In the genomic region with DNA sequence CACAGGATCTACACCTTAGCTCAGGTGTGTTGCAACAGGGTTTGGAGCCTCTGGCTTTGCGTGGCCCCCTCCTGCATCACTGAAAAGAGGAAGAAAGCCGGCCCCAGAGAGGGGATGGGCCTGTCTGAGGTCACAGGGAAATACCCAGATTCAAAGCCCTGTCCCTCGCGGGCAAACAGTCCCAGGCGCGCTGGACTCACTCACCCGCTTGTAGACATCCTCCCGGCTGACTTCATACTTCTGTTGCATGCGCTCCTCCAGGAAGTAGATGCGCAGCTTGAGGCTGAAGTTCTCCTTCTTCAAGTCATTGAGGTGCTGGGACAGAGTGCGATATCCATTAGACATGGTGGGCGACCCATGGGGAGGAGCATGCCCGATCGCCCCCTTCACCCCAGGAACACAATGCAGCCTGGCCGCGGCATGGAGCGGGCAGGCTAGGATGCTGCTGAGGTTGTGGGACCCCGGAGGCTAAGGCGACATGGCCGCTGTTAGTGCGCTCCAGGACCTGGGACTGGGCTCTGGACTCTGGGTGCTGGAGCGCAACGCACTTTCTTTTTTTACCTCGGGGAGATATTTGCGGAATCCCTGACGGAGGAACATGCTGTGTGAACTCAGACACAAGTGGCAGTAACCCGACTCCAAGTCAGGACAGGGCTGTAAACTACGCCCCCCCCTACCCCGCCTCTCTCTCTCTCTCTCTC, we compare ENCODE assay signal across 8 mouse cellular contexts.
A peak's percentile ranks its signal among the peaks of the same experiment; 100 is the strongest.
DNase-seq lines count a peak whose midpoint lies in the region; ATAC-seq lines count a peak whose summit lies in the region.

No protein-coding gene starts in this region.

- ATAC-seq in embryonic facial prominence, embryonic 15.5 days (ENCODE audit: insufficient number of reproducible peaks, low FRiP score, low TSS enrichment, low read depth), result peak; percentile 63
- ATAC-seq in heart, embryonic 16.5 days (replicated peaks; ENCODE audit: extremely low read depth, insufficient read depth, low FRiP score), result peak; percentile 86
- peak; percentile 83 for ATAC-seq in megakaryocyte progenitor cell, adult 5-6 weeks (replicated peaks; ENCODE audit: poor library complexity)

- H3K27me3 ChIP-seq in embryonic facial prominence, embryonic 15.5 days, result peaks cover 17% of the 10 kb centered on the region
- 0 out of 2 replicates have a peak, but pooled peaks cover 3% of the 10 kb centered on the region for H3K27me3 ChIP-seq in heart, embryonic 16.5 days (ENCODE audit: control insufficient read depth, insufficient read depth, low read length)

- peak overlapping the region; percentile 48 for H3K4me3 ChIP-seq in embryonic facial prominence, embryonic 15.5 days (replicated peaks)
- peak overlapping the region; percentile 65 for H3K4me3 ChIP-seq in heart, embryonic 16.5 days (ENCODE audit: low read length)

- DNase-seq in R1 (ENCODE audit: low read depth, low spot score), result peak; percentile 32
- DNase-seq in kidney, postnatal 14 days, result peak; percentile 41
- peak; percentile 66 to 68 for DNase-seq in spleen, postnatal 36 days (ENCODE audit: low spot score in 2 of 2)
- no peak for DNase-seq in layer of hippocampus, adult 11-12 months (ENCODE audit: low spot score)
- DNase-seq in layer of hippocampus, adult 8-10 months (ENCODE audit: low spot score in 2 of 2), result no peak

- H3K4me1 ChIP-seq in embryonic facial prominence, embryonic 15.5 days, result peaks cover 14% of the 10 kb centered on the region
- peaks cover 21% of the 10 kb centered on the region for H3K4me1 ChIP-seq in heart, embryonic 16.5 days (ENCODE audit: control insufficient read depth, insufficient read depth, low read length)

- no peak overlapping the region; the same call in 1 of the 2 replicates for H3K27ac ChIP-seq in embryonic facial prominence, embryonic 15.5 days (replicated peaks)
- H3K27ac ChIP-seq in heart, embryonic 16.5 days (ENCODE audit: low read length), result peak overlapping the region; percentile 98

- WGBS in embryonic facial prominence, embryonic 15.5 days, result 1% methylated on average over 29 of the region's 29 CpGs
- WGBS in heart, embryonic 16.5 days, result under 1% methylated on average over 28 of the region's 29 CpGs

- no peak overlapping the region for H3K9ac ChIP-seq in embryonic facial prominence, embryonic 15.5 days
- peak overlapping the region; percentile 86 for H3K9ac ChIP-seq in heart, embryonic 16.5 days (ENCODE audit: low read length)

- peak overlapping the region; percentile 91 for H3K4me2 ChIP-seq in embryonic facial prominence, embryonic 15.5 days (replicated peaks)
- peak overlapping the region; percentile 71 for H3K4me2 ChIP-seq in heart, embryonic 16.5 days (ENCODE audit: low read depth, low read length)

- no peaks in the 10 kb centered on the region for H3K36me3 ChIP-seq in embryonic facial prominence, embryonic 15.5 days
- no peaks in the 10 kb centered on the region for H3K36me3 ChIP-seq in heart, embryonic 16.5 days (ENCODE audit: control insufficient read depth, insufficient read depth)

- no peaks in the 10 kb centered on the region for H3K9me3 ChIP-seq in embryonic facial prominence, embryonic 15.5 days (replicated peaks)
- H3K9me3 ChIP-seq in heart, embryonic 16.5 days (replicated peaks; ENCODE audit: control insufficient read depth, low read length), result no peaks in the 10 kb centered on the region

Comparison
In these comparisons a context has a peak if more than half of its experiments do, and no peak if none do; other contexts are left out.
1. DNase-seq: peak in R1 (single experiment), kidney, postnatal 14 days (single experiment) and spleen, postnatal 36 days (2 of 2); none in layer of hippocampus, adult 11-12 months (single experiment) and layer of hippocampus, adult 8-10 months (0 of 2).
2. Peak in every context shown above with its lines, with median percentiles within 50 percentile points of each other: ATAC-seq.